Mouse (Mus musculus) erythroblast, embryonic 14.5 days (primary cell): ENCODE results near the gene Tdrd9.

ENCODE experiments used
- GATA1 ChIP-seq: IDR thresholded peaks from 2 replicates; pipeline ENCODE4 v1.6.1; 2012; ENCODE audit warnings: low read length, inconsistent platforms, mixed read lengths
- TAL1 ChIP-seq: IDR thresholded peaks from 3 replicates; pipeline ENCODE4 v1.6.1; 2012; ENCODE audit warnings: low read length, inconsistent platforms, mixed read lengths

DNA sequence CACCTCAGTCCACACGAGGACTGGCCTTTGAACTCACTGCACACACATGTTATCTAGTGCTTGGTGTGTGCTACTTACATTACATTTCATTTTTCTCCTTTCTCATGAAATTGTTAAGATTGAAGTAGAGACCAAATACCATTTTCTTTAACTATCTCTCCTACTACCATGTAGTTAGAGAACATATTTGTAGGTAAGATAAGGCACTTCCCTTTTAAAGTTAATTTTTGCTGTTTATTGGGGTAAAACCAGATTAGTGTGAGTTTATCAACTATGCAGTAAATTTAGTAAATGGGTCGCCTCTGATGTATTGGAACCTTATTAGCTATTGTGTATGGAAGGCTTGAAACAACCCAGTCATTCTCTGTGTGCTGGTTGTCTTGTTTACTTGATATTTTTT lies 11.8 kb downstream of the Tdrd9 start:
- TF ChIP-seq GATA1 (no peak), TAL1 (no peak)
